Mouse (Mus musculus): Measurements from ENCODE around the gene Tas2r126. TPM values are rescaled to one million over a fixed set of nuclear protein-coding genes. Genes with fewer than 3 reads are reported as not detected.

The Tas2r126 gene
- polyA plus RNA-seq, 1 experiment from 2014 or later = not detected

GRCm38 (mm10) chr6:42405134-42405533, 29.2 kb upstream of the Tas2r126 start, which contains the start of gene Tas2r135:
TSS of gene Tas2r135 (plus strand) at chr6:42405434.
- H3K9ac ChIP-seq (ENCODE audit: low read depth, low read length) = no peak within 1 kb of the TSS
- no peak within 1 kb of the TSS for H3K27ac ChIP-seq (replicated peaks; ENCODE audit: low read depth, low read length)
- no peaks in the 10 kb centered on the region for H3K27me3 ChIP-seq (replicated peaks; ENCODE audit: control insufficient read depth, insufficient read depth, low read length)
- no peaks in the 10 kb centered on the region for H3K4me1 ChIP-seq (ENCODE audit: control insufficient read depth, insufficient read depth, low read length)
- H3K4me3 ChIP-seq (ENCODE audit: low read depth, low read length) = no peak within 1 kb of the TSS
- no peak for ATAC-seq (ENCODE audit: low read depth)
- 84% methylated on average over 2 of the region's 2 CpGs for WGBS
- H3K36me3 ChIP-seq (ENCODE audit: control insufficient read depth, insufficient read depth, low read length) = no peaks in the 10 kb centered on the region
- H3K9me3 ChIP-seq (ENCODE audit: control insufficient read depth, low read length) = no peaks in the 10 kb centered on the region
- H3K4me2 ChIP-seq (ENCODE audit: low read depth, low read length) = no peak within 1 kb of the TSS
- no peak for DNase-seq (ENCODE audit: low spot score)

- Histone ChIP-seq H3K36me3 (ENCODE audit: control insufficient read depth, insufficient read depth, low read length) (no peaks in the 10 kb centered on the region), H3K4me1 (ENCODE audit: control insufficient read depth, insufficient read depth, low read length) (no peaks in the 10 kb centered on the region), H3K4me3 (ENCODE audit: low read depth, low read length) (no peak overlapping the region), H3K9me3 (ENCODE audit: control insufficient read depth, low read length) (no peaks in the 10 kb centered on the region), H3K4me2 (ENCODE audit: low read depth, low read length) (no peak overlapping the region), H3K27ac (replicated peaks; ENCODE audit: low read depth, low read length) (no peak overlapping the region), H3K27me3 (replicated peaks; ENCODE audit: control insufficient read depth, insufficient read depth, low read length) (no peaks in the 10 kb centered on the region), H3K9ac (ENCODE audit: low read depth, low read length) (no peak overlapping the region)
- WGBS = 83% methylated on average over 2 of the region's 2 CpGs
- DNase-seq (ENCODE audit: low spot score) = no peak
- no peak for ATAC-seq (ENCODE audit: low read depth)
Observed at GRCm38 (mm10) chr6:42419443-42419842, 14.9 kb upstream of the Tas2r126 start.

GRCm38 (mm10) chr6:42421439-42421838, 12.9 kb upstream of the Tas2r126 start:
- Histone ChIP-seq H3K4me1 (ENCODE audit: control insufficient read depth, insufficient read depth, low read length) (no peaks in the 10 kb centered on the region), H3K9ac (ENCODE audit: low read depth, low read length) (no peak overlapping the region), H3K27ac (replicated peaks; ENCODE audit: low read depth, low read length) (no peak overlapping the region), H3K36me3 (ENCODE audit: control insufficient read depth, insufficient read depth, low read length) (no peaks in the 10 kb centered on the region), H3K9me3 (ENCODE audit: control insufficient read depth, low read length) (no peaks in the 10 kb centered on the region), H3K27me3 (replicated peaks; ENCODE audit: control insufficient read depth, insufficient read depth, low read length) (no peaks in the 10 kb centered on the region), H3K4me2 (ENCODE audit: low read depth, low read length) (no peak overlapping the region), H3K4me3 (ENCODE audit: low read depth, low read length) (no peak overlapping the region)
- no peak for ATAC-seq (ENCODE audit: low read depth)
- no peak for DNase-seq (ENCODE audit: low spot score)
- 63% methylated on average over 2 of the region's 2 CpGs for WGBS

- Histone ChIP-seq H3K4me1 (ENCODE audit: control insufficient read depth, insufficient read depth, low read length) (no peaks in the 10 kb centered on the region), H3K36me3 (ENCODE audit: control insufficient read depth, insufficient read depth, low read length) (no peaks in the 10 kb centered on the region), H3K9me3 (ENCODE audit: control insufficient read depth, low read length) (no peaks in the 10 kb centered on the region), H3K4me3 (ENCODE audit: low read depth, low read length) (no peak overlapping the region), H3K27me3 (replicated peaks; ENCODE audit: control insufficient read depth, insufficient read depth, low read length) (no peaks in the 10 kb centered on the region), H3K27ac (replicated peaks; ENCODE audit: low read depth, low read length) (no peak overlapping the region), H3K9ac (ENCODE audit: low read depth, low read length) (no peak overlapping the region), H3K4me2 (ENCODE audit: low read depth, low read length) (no peak overlapping the region)
- no peak for ATAC-seq (ENCODE audit: low read depth)
- 95% methylated on average over 3 of the region's 3 CpGs for WGBS
- DNase-seq (ENCODE audit: low spot score) = no peak
Observed at GRCm38 (mm10) chr6:42424472-42424871, 9.9 kb upstream of the Tas2r126 start.

- H3K4me1 ChIP-seq (ENCODE audit: control insufficient read depth, insufficient read depth, low read length) = no peaks in the 10 kb centered on the region
- no peak for DNase-seq (ENCODE audit: low spot score)
- 76% methylated on average over 4 of the region's 4 CpGs for WGBS
Observed at GRCm38 (mm10) chr6:42426337-42426736, 8.0 kb upstream of the Tas2r126 start.

GRCm38 (mm10) chr6:42433554-42433953, 781 bp upstream of the Tas2r126 start:
- 67% methylated on average over 2 of the region's 2 CpGs for WGBS
- H3K27me3 ChIP-seq (replicated peaks; ENCODE audit: control insufficient read depth, insufficient read depth, low read length) = no peaks in the 10 kb centered on the region
- no peak for DNase-seq (ENCODE audit: low spot score)
- no peaks in the 10 kb centered on the region for H3K9me3 ChIP-seq (ENCODE audit: control insufficient read depth, low read length)
- no peaks in the 10 kb centered on the region for H3K4me1 ChIP-seq (ENCODE audit: control insufficient read depth, insufficient read depth, low read length)
- ATAC-seq (ENCODE audit: low read depth) = no peak
- H3K4me3 ChIP-seq (ENCODE audit: low read depth, low read length) = no peak overlapping the region
- no peaks in the 10 kb centered on the region for H3K36me3 ChIP-seq (ENCODE audit: control insufficient read depth, insufficient read depth, low read length)
- H3K9ac ChIP-seq (ENCODE audit: low read depth, low read length) = no peak overlapping the region
- no peak overlapping the region for H3K4me2 ChIP-seq (ENCODE audit: low read depth, low read length)
- no peak overlapping the region for H3K27ac ChIP-seq (replicated peaks; ENCODE audit: low read depth, low read length)

More at GRCm38 (mm10) chr6:42426337-42426736, 8.0 kb upstream of the Tas2r126 start:
- Histone ChIP-seq H3K36me3 (ENCODE audit: control insufficient read depth, insufficient read depth, low read length) (no peaks in the 10 kb centered on the region), H3K9me3 (ENCODE audit: control insufficient read depth, low read length) (no peaks in the 10 kb centered on the region), H3K27me3 (replicated peaks; ENCODE audit: control insufficient read depth, insufficient read depth, low read length) (no peaks in the 10 kb centered on the region), H3K27ac (replicated peaks; ENCODE audit: low read depth, low read length) (no peak overlapping the region), H3K9ac (ENCODE audit: low read depth, low read length) (no peak overlapping the region), H3K4me2 (ENCODE audit: low read depth, low read length) (no peak overlapping the region), H3K4me3 (ENCODE audit: low read depth, low read length) (no peak overlapping the region)
- ATAC-seq (ENCODE audit: low read depth) = no peak

DNA sequence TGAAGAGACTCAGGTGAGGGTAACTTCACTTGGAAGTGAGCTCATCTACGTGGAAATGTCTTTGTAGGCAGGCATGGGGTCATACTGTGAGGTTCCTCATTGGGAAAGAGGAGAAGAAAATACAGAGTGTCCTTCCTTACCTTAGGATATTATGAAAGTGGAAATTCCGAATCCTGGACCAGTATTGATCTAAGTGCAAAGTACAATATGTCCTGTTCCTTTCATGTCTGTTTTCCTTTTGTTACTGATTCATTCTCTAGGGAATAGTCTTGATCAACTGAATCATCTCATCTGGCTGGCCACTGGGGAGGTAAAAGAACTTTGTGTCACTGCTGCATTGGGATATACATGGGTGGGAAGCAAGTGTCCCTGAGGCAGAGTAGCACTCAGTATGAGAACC, 1.2 kb downstream of the Tas2r126 start:
- H3K9ac ChIP-seq (ENCODE audit: low read depth, low read length) = no peak overlapping the region
- no peak overlapping the region for H3K4me2 ChIP-seq (ENCODE audit: low read depth, low read length)
- H3K27ac ChIP-seq (replicated peaks; ENCODE audit: low read depth, low read length) = no peak overlapping the region
- 69% methylated on average over 2 of the region's 2 CpGs for WGBS
- no peaks in the 10 kb centered on the region for H3K27me3 ChIP-seq (replicated peaks; ENCODE audit: control insufficient read depth, insufficient read depth, low read length)
- DNase-seq (ENCODE audit: low spot score) (no peak), ATAC-seq (ENCODE audit: low read depth) (no peak)
- H3K4me1 ChIP-seq (ENCODE audit: control insufficient read depth, insufficient read depth, low read length) = no peaks in the 10 kb centered on the region
- H3K9me3 ChIP-seq (ENCODE audit: control insufficient read depth, low read length) = no peaks in the 10 kb centered on the region
- no peak overlapping the region for H3K4me3 ChIP-seq (ENCODE audit: low read depth, low read length)
- no peaks in the 10 kb centered on the region for H3K36me3 ChIP-seq (ENCODE audit: control insufficient read depth, insufficient read depth, low read length)

GRCm38 (mm10) chr6:42441395-42441794, 7.1 kb downstream of the Tas2r126 start:
- Histone ChIP-seq H3K4me2 (ENCODE audit: low read depth, low read length) (no peak overlapping the region), H3K27me3 (replicated peaks; ENCODE audit: control insufficient read depth, insufficient read depth, low read length) (no peaks in the 10 kb centered on the region), H3K9me3 (ENCODE audit: control insufficient read depth, low read length) (no peaks in the 10 kb centered on the region), H3K27ac (replicated peaks; ENCODE audit: low read depth, low read length) (no peak overlapping the region), H3K9ac (ENCODE audit: low read depth, low read length) (no peak overlapping the region), H3K4me1 (ENCODE audit: control insufficient read depth, insufficient read depth, low read length) (no peaks in the 10 kb centered on the region), H3K36me3 (ENCODE audit: control insufficient read depth, insufficient read depth, low read length) (no peaks in the 10 kb centered on the region), H3K4me3 (ENCODE audit: low read depth, low read length) (no peak overlapping the region)
- WGBS = 67% methylated on average over 2 of the region's 2 CpGs
- ATAC-seq (ENCODE audit: low read depth) (no peak), DNase-seq (ENCODE audit: low spot score) (no peak)

- 69% methylated on average over 2 of the region's 2 CpGs for WGBS
Observed at GRCm38 (mm10) chr6:42444491-42444890, 10.2 kb downstream of the Tas2r126 start.

More at GRCm38 (mm10) chr6:42444491-42444890, 10.2 kb downstream of the Tas2r126 start:
- Histone ChIP-seq H3K27me3 (replicated peaks; ENCODE audit: control insufficient read depth, insufficient read depth, low read length) (no peaks in the 10 kb centered on the region), H3K4me2 (ENCODE audit: low read depth, low read length) (no peak overlapping the region), H3K4me1 (ENCODE audit: control insufficient read depth, insufficient read depth, low read length) (no peaks in the 10 kb centered on the region), H3K4me3 (ENCODE audit: low read depth, low read length) (no peak overlapping the region), H3K36me3 (ENCODE audit: control insufficient read depth, insufficient read depth, low read length) (no peaks in the 10 kb centered on the region), H3K9ac (ENCODE audit: low read depth, low read length) (no peak overlapping the region), H3K9me3 (ENCODE audit: control insufficient read depth, low read length) (no peaks in the 10 kb centered on the region), H3K27ac (replicated peaks; ENCODE audit: low read depth, low read length) (no peak overlapping the region)
- no peak for ATAC-seq (ENCODE audit: low read depth)
- DNase-seq (ENCODE audit: low spot score) = peak; percentile 4
